Mouse (Mus musculus): Measurements from ENCODE around the gene Rybp.

Gene Rybp

DNA sequence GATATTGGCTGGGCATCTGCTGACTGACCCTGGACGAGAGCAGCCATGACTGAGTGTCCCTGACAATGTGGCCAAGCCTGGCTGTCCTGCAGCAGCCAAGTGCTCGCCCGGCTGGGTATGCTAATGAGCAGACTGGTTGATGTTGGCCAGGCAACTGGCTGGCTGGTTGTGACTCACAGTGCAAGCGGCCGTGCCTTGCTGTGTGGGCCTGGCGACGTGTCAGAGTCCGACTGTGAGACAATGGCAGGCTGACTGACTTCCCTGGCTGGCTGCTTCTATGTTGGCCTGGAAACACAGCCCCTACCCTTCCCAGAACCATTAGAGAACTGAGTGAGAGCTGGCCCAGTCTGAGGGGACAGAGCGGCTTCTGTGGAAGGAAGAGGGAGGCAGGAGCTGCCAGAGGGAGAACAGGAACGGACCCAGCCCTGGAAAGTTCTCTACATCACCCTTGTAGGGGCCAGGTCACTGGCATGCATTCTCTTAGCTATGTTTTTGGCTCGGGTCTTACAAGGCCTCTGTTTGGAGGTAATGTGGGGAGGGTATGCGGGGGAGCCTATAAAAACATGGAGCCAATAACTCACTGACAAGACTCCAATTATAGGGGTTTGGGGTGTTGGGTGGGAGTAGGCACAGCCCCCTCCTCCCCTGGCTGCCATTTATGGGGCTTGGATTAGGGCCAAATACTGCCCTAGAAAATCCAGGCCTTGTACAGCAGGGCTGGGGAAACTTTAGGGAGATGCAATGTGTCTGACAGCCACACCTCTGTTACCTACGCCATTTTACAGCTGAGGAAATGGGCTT lies 68.5 kb downstream of the Rybp start:
- peak; percentile 56 to 71 for DNase-seq

DNA sequence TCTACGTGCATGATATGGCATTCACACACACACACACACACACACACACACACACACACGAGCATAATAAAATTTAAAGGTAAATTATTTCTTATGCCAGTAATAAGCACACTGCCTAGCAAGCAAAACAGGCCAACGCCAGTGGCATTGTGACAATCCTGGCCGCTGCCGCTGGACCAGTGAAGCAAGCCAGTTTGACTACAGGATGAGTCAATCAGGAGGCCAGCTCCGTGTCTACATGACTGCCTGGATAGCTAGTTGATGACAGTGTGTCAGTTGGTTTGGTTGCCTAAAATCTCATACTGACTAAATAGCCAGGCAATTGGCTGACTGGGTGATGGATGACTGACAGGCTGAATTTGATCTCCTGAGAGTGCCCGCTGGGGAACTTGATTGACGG lies 69.8 kb downstream of the Rybp start:
- DNase-seq = no peak

- no peak for DNase-seq
These were observed 70.3 kb downstream of the Rybp start for GRCm38 (mm10) chr6:100216945-100217344.

DNA sequence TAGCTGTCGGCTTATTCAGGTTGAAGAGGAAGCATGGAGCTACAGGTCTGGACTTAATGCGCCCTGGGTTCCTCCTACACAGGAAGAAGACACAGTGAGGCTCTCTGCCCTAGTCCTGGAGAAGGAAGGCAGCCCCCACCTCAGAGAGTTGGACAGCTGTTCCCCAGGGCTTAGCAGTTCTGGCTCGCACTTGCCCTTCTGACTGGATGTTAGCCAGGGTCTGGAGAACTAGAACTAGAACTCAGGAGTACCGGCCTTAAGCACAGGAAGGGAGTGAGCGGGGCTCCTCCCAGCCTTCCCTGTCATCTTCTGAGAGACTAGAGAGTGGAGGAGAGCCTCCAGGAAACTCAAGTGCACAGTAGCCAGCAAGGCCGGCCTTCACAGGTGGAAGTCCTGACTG lies 71.5 kb downstream of the Rybp start:
- no peak for DNase-seq

DNA sequence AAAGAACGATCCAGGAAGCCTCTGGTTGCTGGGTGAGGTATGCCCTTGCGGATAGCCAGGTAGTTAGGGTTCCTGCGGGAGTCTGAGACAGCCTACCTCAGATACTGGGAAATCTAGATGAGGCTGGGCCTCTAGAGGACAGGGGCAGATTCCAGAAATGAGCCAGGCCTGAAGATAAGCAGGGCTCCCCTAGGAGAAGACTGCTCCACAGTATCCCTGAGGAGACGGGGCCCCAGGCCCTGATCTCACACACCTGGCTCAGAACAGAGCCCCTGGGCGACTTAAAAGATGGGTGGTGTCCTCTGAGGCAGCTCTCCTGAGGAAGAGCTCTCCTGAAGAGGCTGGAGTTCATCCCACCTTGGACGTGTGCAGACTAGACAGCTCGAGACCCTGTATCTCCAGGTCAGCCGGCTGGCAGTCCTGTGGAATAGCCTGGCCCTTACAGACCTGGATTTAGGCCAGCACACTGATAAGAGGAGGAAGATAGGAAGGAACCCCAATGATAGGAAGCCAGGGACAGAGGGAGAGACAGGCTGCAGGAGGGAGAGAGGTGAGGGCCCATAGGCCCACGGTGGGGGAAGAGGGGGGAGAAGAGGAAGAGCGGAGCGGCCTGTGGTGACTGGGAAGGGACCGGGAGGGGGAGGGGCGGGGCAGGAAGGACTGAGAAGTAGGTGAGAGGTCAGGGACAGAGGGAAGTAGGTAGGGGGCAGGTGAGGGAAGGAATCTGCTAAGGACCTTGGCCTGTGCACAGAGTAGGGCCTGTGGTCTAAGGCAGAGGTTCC lies 73.0 kb downstream of the Rybp start:
- DNase-seq = no peak

DNA sequence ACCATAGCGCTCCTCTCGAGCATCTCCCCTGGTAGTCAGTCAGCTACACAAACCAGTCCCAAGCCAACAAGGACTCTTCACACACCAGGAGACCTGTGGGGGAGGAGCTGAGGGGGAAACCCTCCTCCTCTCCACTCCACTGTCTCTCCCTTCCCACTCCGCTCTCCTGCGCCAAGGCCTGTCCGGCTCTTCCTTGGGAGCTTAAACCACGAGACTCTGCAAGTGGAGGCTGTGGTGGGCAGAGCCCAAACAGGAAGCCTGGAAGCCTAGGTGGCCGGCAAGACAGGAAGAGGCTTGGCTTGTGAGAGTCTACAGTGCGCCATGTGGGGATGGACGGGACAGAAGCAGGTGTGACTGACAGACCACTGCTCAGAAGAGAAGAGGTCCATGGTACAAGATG lies 73.7 kb downstream of the Rybp start:
- no peak for DNase-seq

DNA sequence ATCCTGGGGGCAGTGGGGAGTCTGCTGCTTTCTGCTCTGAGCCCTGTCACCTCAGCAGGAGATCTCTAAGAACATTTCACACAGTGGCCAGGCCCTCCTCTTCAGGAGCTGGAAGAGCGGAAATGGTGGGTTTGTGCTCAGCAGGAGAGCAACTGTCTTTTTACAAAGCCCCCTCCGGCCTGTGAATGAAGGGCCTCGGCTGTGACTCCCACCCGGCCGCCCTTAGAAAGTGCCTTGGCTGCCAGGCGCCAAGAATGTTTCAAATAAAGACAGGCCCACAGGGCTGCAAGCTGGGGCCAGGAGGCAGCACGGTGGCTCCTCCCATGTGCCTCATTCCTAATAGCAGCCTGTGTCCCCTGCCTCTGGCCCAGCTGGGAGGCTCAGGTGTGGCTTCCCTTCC lies 74.5 kb downstream of the Rybp start:
- DNase-seq = no peak

- DNase-seq = no peak
These were observed 75.6 kb downstream of the Rybp start for GRCm38 (mm10) chr6:100211646-100212045.

DNA sequence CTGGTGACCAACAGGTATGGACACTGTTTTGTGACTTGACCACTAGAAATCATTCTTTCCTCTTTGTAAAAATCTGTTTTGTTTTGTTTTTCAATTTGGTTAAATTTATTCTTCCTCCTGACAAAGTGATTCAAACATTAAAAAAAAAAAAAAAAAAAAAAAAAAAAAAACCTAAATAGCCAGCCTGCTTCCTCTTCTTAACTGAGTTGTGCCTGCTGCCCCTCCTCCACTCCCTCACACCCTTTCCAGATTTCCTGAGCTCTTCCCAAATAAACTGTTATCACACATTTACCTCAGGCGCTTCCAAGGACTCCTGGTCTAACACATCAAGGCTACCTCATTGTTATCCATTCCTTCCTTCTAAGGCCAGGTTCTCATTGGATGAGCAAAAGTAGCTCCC lies 76.8 kb downstream of the Rybp start:
- DNase-seq = no peak

- peak; percentile 28 to 57 for DNase-seq
These were observed 80.5 kb downstream of the Rybp start for GRCm38 (mm10) chr6:100206741-100207275.

DNA sequence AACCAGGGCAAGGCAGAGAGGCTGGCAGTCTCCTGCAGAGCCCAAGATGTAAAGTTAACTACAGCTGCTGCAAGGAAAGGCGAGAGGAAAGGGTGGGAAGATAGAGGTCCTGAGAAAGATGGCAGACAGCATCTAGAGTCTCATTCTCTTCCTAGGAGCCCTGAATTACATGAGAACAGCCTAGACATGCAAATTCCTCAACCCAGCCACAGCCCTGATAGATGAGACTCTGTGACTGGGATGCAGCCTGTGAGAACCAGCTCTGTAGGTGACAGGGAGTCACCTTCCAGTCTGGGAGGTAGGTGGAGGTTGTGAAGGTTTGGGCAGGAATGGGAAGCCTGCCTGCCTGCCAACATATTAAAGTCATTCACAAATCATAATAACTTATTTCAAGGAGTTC lies 81.0 kb downstream of the Rybp start:
- DNase-seq = no peak

- peak; percentile 83 for DNase-seq
These were observed 82.8 kb downstream of the Rybp start for GRCm38 (mm10) chr6:100204436-100204835.

- DNase-seq = no peak
These were observed 83.8 kb downstream of the Rybp start for GRCm38 (mm10) chr6:100203492-100203891.

- no peak for DNase-seq
These were observed 85.2 kb downstream of the Rybp start for GRCm38 (mm10) chr6:100202091-100202490.

DNA sequence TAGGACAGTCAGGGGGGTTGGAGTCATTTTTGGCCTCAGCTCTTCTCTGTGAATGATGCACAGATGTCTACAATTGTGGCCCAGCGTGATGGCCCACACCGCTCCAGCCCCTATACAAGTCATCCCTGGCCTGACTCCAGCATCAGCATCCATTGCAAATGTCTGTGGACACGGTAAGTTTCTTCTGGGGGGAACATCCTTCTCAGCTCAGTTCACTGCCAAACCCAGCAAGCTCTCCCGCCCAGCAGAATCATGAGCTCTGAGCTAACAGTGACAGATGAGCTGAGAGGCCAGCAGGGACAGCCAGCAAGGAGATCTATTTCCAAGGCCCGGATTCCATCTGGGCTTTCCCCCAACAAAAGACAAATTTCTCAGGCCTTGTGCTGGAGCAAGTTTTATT lies 90.2 kb downstream of the Rybp start:
- no peak for DNase-seq

- peak in 1 of 2 experiments; percentile 32 for DNase-seq
These were observed 91.3 kb downstream of the Rybp start for GRCm38 (mm10) chr6:100195870-100196409.

GRCm38 (mm10) chr6:100195091-100195490 lies 92.2 kb downstream of the Rybp start:
- DNase-seq = no peak

DNA sequence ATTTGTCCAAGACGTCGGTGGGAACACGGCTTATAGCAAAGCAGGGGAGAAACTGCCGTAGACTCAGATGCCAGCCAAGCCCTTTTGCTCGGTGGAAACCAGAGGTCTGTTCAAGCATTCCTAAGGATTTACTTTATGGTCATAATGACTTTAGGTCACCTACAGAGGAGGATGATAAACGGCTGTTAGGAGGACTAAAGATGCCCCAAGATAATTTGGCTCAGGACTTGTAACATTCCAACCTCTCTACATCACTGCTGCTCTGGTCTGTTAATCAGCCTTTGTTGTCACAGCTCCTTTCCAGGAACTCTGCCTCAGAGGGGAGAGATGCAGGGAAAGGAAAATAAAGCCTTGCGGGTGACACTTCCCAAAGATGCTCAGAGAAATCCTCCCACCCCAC lies 93.5 kb downstream of the Rybp start:
- no peak for DNase-seq

DNA sequence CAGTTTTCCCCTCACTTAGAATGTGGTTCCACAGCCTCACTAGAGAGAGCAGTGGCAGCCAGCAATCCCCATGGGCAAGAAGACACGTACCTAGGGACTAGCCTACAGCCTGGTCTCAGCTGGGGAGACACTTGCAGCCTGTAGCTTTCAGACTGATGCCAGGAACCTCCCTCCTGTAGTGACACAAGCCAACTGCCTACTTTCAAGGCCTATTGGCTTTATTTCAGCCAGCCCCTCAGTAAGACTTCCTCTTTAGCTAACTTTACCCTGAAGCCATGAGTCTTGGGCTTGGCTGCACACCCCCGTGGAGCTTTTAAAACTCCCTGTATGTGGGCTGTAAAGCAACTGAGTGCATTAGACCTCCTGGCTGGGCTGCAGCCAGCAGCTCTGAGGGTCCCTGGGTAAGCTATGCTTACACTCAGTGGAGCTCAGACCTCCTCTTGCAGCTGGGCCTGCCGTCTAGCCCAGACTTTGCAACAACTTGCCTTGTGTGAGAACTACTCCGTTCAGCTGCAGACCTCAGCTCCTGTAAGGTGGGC lies 94.5 kb downstream of the Rybp start:
- DNase-seq = no peak

- no peak for DNase-seq
These were observed 96.3 kb downstream of the Rybp start for GRCm38 (mm10) chr6:100190803-100191559.

GRCm38 (mm10) chr6:100190310-100190709 lies 97.0 kb downstream of the Rybp start:
- no peak for DNase-seq

DNA sequence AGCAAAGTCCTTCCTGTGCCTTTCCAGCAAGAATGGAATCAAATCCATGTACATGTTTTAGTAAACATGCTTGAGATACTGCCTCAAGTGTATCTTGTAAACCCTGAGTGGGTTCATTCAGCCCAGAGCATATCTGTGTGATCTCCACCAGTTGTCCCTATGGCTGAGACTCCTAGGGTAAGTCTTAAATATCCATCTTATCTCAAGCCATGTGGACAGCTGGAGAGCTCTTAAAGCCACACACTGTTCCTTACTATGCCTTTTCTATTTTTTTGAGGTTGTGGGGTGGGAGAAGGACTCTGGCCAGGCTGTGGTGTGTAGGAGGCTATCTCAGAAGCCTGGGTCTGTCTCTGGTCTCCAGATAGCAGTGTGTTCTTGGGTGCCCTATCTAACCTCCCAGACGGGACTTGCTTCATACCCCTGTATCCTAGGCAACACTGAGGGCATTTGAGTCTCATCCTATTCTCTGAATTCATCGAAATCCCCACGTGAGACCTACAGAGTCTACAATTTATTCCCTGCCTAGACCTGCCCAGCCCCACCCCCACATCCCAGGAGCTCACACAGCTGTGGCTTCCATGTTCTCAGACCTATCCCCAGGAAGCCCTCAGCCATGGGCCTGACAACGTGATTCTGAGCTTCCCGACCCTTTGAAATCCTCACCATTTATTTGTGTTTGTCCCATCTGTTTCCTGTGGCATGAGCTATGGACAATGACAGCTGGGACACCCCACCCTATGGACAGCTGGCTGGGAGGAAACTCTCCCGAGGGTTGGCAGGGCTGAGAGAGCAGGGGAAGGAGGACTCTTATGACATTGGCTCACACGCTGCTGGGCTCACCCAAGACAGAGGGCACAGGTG lies 98.2 kb downstream of the Rybp start:
- DNase-seq = no peak
